In genomic region chr6:127392012-127392798, GRCm38 (mm10) we compare ENCODE assay signal across 1 mouse cellular context.
TF ChIP-seq lines count a peak whose summit lies in the region.

No protein-coding gene starts in this region.

TF ChIP-seq in MEL, 35 proteins besides CTCF, POLR2A, EP300 and RAD21 (continued from another document):
- no peak for TF ChIP-seq NRF1 (IDR thresholded peaks at IDR 0.05; ENCODE audit: insufficient read depth, low read depth, low read length, poor library complexity, severe bottlenecking)
- peak; percentile 78 for TF ChIP-seq GATA1 (IDR thresholded peaks at IDR 0.05; ENCODE audit: low read depth, low read length)
